Mouse (Mus musculus) forebrain, embryonic 16.5 days (tissue): ENCODE data around the gene Syde1. TPM values are rescaled to one million over a fixed set of nuclear protein-coding genes. Genes with fewer than 3 reads are reported as not detected.

Experiments
- ATAC-seq: fragments of 200-750 bp; cut with Nextera tagmentation; 2 replicates; pipeline ENCODE4 v1.8.0; 2017; ENCODE audit warnings: mild to moderate bottlenecking, moderate library complexity
- H3K27ac ChIP-seq: fragments of 300-500 bp; sonication (generic); 2 replicates; pipeline ENCODE4 v1.5.1; 2014; ENCODE audit warnings: low read length, control low read depth
- H3K27me3 ChIP-seq: fragments of 300-500 bp; sonication (generic); replicated peaks from 2 replicates; pipeline ENCODE4 v1.6.1; 2014; ENCODE audit warnings: low read length; ENCODE audit not compliant: control insufficient read depth, insufficient read depth
- H3K36me3 ChIP-seq: fragments of 300-500 bp; sonication (generic); 2 replicates; pipeline ENCODE4 v1.6.1; 2014; ENCODE audit not compliant: control insufficient read depth, insufficient read depth
- H3K4me1 ChIP-seq: fragments of 300-500 bp; sonication (generic); replicated peaks from 2 replicates; pipeline ENCODE4 v1.6.1; 2014; ENCODE audit warnings: low read length; ENCODE audit not compliant: control insufficient read depth, insufficient read depth
- H3K4me2 ChIP-seq: fragments of 300-500 bp; sonication (generic); 2 replicates; pipeline ENCODE4 v1.6.1; 2014; ENCODE audit warnings: mild to moderate bottlenecking, low read length, control low read depth
- H3K4me3 ChIP-seq: fragments of 300-500 bp; sonication (generic); replicated peaks from 2 replicates; pipeline ENCODE4 v1.5.1; 2014; ENCODE audit warnings: mild to moderate bottlenecking, low read length, control low read depth
- H3K9ac ChIP-seq: fragments of 300-500 bp; sonication (generic); replicated peaks from 2 replicates; pipeline ENCODE4 v1.6.1; 2014; ENCODE audit warnings: low read depth, low read length, control low read depth
- H3K9me3 ChIP-seq: fragments of 300-500 bp; sonication (generic); 2 replicates; pipeline ENCODE4 v1.6.1; 2016; ENCODE audit warnings: low read length; ENCODE audit not compliant: control insufficient read depth
- WGBS: fragments of 180-500 bp; shearing (Covaris S2); extraction: QIAGEN DNeasy Blood & Tissue Kit; methylation state at CpG from one replicate; pipeline ENCODE4 v1.1.7; 2014; 5-methylcytosine and 5-hydroxymethylcytosine counted together
- polyA plus RNA-seq: library from polyadenylated mRNA; unstranded; fragments of >200 nt; fragmentation: Nextera tagmentation; extraction: Ambion mirVana; gene quantifications from 2 replicates; pipeline ENCODE4 v1.2.1, GENCODE M21; 2015

Syde1 gene
- polyA plus RNA-seq, 1 experiment from 2014 or later, result 3.9 TPM

DNA sequence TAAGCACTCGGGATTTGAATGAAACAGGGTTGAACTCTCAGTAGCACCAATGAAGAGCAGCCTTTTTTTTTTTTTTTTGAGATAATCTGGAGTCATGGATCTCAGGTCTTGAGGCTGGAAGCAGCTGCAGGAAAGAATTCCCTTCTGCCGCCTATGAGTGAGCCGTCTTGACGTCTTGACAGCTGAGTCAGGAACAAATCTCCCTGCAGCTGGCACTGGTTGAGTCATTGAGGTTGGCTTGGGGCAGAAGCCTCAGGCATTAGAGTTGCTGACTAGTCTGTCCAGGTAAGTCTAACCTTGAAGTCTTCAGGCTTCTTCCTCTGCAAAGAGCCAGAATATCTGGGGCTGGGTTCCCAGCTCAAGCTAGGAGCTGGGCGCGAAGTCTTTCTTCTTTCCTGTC, 2.4 kb upstream of the Syde1 start:
- 76% methylated on average over 6 of the region's 6 CpGs for WGBS
- Histone ChIP-seq H3K4me3 (no peak overlapping the region), H3K9me3 (no peaks in the 10 kb centered on the region), H3K4me2 (no peak overlapping the region), H3K9ac (no peak overlapping the region), H3K27ac (no peak overlapping the region), H3K27me3 (no peaks in the 10 kb centered on the region), H3K4me1 (peaks cover 12% of the 10 kb centered on the region), H3K36me3 (no peaks in the 10 kb centered on the region)
- no peak for ATAC-seq

DNA sequence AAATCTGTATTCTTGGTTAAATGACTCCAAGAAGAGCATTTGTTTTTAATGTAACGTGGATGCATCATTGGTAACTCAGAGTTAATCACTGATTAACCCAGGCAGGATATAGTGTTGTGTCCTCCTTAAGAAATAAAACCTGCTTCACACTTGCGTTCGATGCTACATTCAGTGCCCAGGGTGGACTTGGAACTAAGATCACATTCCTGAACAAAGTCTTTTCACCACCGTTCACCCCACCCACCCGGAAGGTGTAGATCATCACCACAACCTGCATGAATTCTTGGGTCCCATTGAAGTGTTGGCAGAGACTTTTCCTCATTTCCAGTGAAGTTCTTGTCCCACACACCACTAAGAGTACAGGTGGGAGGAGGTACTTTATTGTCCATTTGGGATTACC, 2.0 kb upstream of the Syde1 start:
- Histone ChIP-seq H3K36me3 (no peaks in the 10 kb centered on the region), H3K27me3 (no peaks in the 10 kb centered on the region), H3K27ac (no peak overlapping the region), H3K4me2 (no peak overlapping the region), H3K4me3 (no peak overlapping the region), H3K9ac (no peak overlapping the region), H3K9me3 (no peaks in the 10 kb centered on the region), H3K4me1 (peaks cover 12% of the 10 kb centered on the region)
- no peak for ATAC-seq
- 94% methylated on average over 5 of the region's 5 CpGs for WGBS

DNA sequence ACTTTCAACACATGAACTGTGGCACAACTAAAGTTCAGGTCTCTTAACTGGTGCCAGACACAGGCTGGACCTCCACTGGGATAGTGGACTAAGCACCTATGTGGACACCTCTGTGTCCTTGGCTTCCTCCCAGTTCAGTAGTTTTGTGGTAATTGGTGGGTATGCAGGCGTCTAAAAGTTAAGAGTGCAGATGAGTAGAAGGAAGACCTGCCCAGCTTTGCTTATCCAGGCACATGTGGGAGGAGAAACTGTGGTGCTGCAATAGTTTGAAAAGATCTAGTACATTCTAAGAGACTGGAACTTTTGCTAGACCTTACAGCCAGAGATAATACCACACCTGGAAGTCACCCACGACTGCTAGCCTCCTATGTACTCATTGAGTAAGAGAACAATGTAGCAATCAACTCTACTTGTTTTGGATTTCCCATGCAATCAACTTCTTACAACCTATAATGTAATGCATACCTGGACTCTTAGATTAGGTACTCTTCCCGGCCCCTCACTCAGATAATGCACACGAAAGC, 1.2 kb upstream of the Syde1 start:
- no peaks in the 10 kb centered on the region for H3K27me3 ChIP-seq
- no peak overlapping the region for H3K9ac ChIP-seq
- H3K4me1 ChIP-seq, result peaks cover 12% of the 10 kb centered on the region
- H3K4me2 ChIP-seq, result no peak overlapping the region
- no peaks in the 10 kb centered on the region for H3K9me3 ChIP-seq
- H3K4me3 ChIP-seq, result no peak overlapping the region
- WGBS, result 90% methylated on average over 4 of the region's 4 CpGs
- no peak for ATAC-seq
- H3K27ac ChIP-seq, result no peak overlapping the region
- no peaks in the 10 kb centered on the region for H3K36me3 ChIP-seq

DNA sequence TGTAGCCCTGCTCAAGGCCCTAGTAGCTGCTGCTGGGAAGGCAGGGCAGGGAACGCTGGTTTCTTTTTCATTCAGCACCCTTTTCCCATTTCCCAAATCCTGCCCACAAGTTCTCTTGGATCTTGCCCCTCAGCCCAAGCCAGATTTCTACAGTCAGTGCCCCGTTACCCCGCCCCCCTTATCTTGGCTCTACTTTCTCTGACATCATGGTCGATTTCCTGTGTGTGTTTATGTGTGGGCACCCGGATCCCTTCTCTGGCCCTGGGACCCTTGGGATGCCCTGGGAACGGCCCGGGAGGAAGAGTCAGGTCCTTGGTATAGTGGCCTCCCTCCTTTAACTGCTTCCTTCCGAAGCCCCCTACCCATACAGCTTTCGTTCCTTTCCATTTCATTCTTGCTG, 1.0 kb downstream of the Syde1 start:
- H3K27ac ChIP-seq, result no peak overlapping the region
- no peaks in the 10 kb centered on the region for H3K9me3 ChIP-seq
- no peaks in the 10 kb centered on the region for H3K27me3 ChIP-seq
- H3K36me3 ChIP-seq, result no peaks in the 10 kb centered on the region
- H3K4me2 ChIP-seq, result peak overlapping the region; percentile 64
- no peak for ATAC-seq
- WGBS, result 43% methylated on average over 9 of the region's 9 CpGs
- H3K9ac ChIP-seq, result no peak overlapping the region; the same call in 1 of the 2 replicates
- H3K4me3 ChIP-seq, result peak overlapping the region; percentile 44
- H3K4me1 ChIP-seq, result peaks cover 12% of the 10 kb centered on the region

DNA sequence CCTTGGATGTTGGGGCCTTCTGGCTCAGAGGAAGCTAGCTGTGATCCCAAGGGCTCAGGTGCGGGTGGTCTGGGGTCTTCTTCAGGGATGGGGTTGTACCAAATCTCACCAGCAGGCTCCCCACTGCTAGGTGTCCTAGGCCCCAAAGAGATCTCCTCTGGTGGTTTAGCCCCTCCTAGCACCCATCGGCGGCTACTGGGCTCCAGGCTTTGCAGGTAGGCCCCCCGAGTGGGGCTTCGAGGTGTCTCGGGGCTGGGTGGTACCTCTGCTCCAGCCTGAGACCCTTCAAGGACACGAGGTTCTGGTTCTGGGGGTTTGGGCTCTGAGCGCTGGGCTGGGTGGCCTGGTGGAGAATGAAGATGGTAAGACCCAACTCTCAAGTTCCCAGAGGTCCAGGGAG, 1.9 kb downstream of the Syde1 start:
- Histone ChIP-seq H3K4me3 (no peak overlapping the region), H3K27me3 (no peaks in the 10 kb centered on the region), H3K4me1 (peaks cover 12% of the 10 kb centered on the region), H3K9me3 (no peaks in the 10 kb centered on the region), H3K36me3 (no peaks in the 10 kb centered on the region), H3K4me2 (no peak overlapping the region), H3K27ac (no peak overlapping the region), H3K9ac (no peak overlapping the region)
- no peak for ATAC-seq
- WGBS, result 97% methylated on average over 8 of the region's 8 CpGs

DNA sequence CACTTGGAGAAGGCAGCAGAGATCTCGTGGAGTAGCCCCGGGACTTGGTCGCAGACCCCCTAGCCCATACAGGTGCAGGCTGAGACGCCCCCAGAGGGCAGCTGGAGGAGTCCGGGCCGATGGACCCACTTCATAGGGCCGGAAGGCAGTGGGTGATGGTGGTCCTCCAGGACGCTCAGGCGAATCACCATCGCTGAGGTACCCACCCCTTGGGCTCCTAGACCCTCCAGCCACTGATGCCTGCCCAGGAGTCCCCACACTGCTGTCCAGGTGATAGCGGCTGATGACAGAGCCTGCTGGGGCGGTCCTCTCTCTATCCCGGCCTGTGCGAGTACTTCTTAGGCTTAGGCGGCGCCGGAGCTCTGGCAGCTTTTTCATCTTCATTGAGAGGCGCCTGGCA, 2.5 kb downstream of the Syde1 start:
- Histone ChIP-seq H3K4me2 (no peak overlapping the region), H3K9ac (no peak overlapping the region), H3K4me3 (no peak overlapping the region), H3K36me3 (0 out of 2 replicates have a peak, but pooled peaks cover 2% of the 10 kb centered on the region), H3K27me3 (no peaks in the 10 kb centered on the region), H3K27ac (no peak overlapping the region), H3K9me3 (no peaks in the 10 kb centered on the region), H3K4me1 (peaks cover 12% of the 10 kb centered on the region)
- no peak for ATAC-seq
- 94% methylated on average over 18 of the region's 18 CpGs for WGBS

DNA sequence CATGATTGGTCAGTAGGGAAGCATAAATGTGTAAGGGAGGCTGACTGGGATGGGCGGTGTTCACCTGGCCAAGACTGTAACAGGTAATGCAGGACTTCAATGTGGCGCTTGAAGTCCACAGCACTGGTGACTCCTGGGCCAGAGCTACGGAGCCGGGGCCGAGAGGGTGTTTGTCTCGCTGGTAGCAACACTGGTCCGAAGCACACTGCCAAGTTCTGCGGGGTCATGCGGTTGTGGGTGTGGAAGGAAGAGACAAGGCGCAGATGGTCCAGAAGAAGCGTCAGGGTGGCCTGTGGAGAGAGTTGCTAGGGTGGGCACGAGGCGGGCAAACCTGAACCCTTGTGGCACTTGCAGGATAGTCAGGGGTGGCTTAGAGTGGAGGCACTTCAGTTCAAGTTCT, 5.7 kb downstream of the Syde1 start:
- no peak overlapping the region for H3K4me3 ChIP-seq
- H3K9ac ChIP-seq, result no peak overlapping the region
- H3K9me3 ChIP-seq, result no peaks in the 10 kb centered on the region
- H3K36me3 ChIP-seq, result peaks cover 3% of the 10 kb centered on the region
- H3K4me2 ChIP-seq, result no peak overlapping the region
- no peak overlapping the region for H3K27ac ChIP-seq
- 95% methylated on average over 13 of the region's 13 CpGs for WGBS
- ATAC-seq, result no peak
- peaks cover under 1% of the 10 kb centered on the region; the same call in 1 of the 2 replicates for H3K4me1 ChIP-seq
- H3K27me3 ChIP-seq, result no peaks in the 10 kb centered on the region

DNA sequence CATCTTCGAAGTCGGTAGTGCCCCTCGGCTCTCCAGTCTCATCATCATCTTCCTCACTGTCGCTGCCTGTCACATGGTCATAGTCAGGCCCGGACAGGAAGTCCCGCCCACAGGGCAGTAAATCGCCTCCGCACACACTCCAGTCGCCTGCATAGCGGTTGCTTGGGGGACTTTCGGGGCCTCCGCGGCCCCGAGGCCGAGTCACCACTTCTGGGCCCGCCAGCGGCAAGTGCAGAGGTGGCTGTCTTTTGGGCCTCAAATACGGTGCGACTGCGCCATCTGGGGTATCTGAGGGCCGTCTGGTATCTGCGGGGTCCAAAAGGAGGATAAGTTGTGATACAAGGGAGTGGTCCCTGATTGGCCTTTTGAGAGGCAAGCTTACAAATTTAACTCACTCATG, 6.2 kb downstream of the Syde1 start:
- H3K27me3 ChIP-seq, result no peaks in the 10 kb centered on the region
- no peak overlapping the region for H3K4me2 ChIP-seq
- no peak for ATAC-seq
- peaks cover 5% of the 10 kb centered on the region for H3K36me3 ChIP-seq
- no peak overlapping the region for H3K4me3 ChIP-seq
- WGBS, result 88% methylated on average over 22 of the region's 22 CpGs
- no peaks in the 10 kb centered on the region for H3K4me1 ChIP-seq
- no peak overlapping the region for H3K27ac ChIP-seq
- no peaks in the 10 kb centered on the region for H3K9me3 ChIP-seq
- no peak overlapping the region for H3K9ac ChIP-seq

DNA sequence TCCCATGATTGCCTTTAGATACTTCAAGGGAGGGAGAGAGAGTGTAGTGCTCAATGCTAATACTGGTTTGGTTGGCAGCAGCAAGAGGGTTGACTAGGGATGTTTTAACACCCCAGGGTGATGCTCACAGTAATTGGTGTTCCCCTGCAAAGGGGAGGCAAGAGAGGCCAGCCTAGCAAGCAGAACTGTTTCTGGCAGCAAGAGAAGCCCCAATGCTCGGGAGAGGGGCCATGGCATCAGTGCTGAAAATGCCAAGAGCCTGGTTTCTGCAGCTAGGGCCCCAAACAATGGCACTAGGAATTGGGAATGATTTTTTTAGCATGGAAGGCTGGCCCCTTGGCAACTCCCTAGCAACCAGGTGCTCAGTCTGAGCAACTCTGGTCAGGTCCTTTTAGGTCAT, 6.8 kb downstream of the Syde1 start:
- Histone ChIP-seq H3K9ac (no peak overlapping the region), H3K4me3 (no peak overlapping the region), H3K4me2 (no peak overlapping the region), H3K4me1 (no peaks in the 10 kb centered on the region), H3K27me3 (no peaks in the 10 kb centered on the region), H3K9me3 (no peaks in the 10 kb centered on the region), H3K27ac (no peak overlapping the region), H3K36me3 (peaks cover 5% of the 10 kb centered on the region)
- no peak for ATAC-seq
- 90% methylated on average over 1 of the region's 1 CpGs for WGBS

DNA sequence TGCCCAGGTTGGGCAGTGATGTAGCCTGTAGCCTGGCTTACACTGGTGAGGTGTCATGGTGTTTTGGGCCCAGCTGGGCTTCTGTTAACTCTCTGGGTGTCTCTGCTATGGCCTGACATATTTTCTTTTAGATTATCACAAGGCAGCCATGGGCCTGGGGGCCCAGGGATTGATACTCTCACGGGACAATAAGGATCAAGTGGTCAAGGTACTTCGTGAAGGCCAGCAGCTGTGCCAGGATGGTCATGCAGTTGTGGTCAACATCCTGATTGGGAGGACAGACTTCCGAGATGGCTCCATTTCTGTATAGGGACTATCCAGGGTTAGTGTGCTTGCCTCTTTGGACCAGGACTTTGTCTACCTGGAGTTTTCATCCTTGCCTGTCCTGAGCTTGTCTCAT, 7.8 kb downstream of the Syde1 start:
- 86% methylated on average over 3 of the region's 3 CpGs for WGBS
- ATAC-seq, result no peak

More for the DNA sequence above, 7.8 kb downstream of the Syde1 start:
- H3K4me3 ChIP-seq, result no peak overlapping the region
- peaks cover 5% of the 10 kb centered on the region for H3K36me3 ChIP-seq
- no peak overlapping the region for H3K9ac ChIP-seq
- no peak overlapping the region for H3K27ac ChIP-seq
- H3K4me2 ChIP-seq, result no peak overlapping the region
- no peaks in the 10 kb centered on the region for H3K9me3 ChIP-seq
- no peaks in the 10 kb centered on the region for H3K27me3 ChIP-seq
- no peaks in the 10 kb centered on the region for H3K4me1 ChIP-seq
